Mouse (Mus musculus) B cell, adult 2 months (primary cell): Measurements from ENCODE around the gene Olfr239.
"Not testable (repeated sequence)": the region's sequence is repeated elsewhere in the genome, so short reads cannot be mapped to it uniquely, and the experiment has no call there.

Source experiments
- DNase-seq, 2 experiments: peaks; one replicate each; pipeline ENCODE4 v3.0.0; 2022

The Olfr239 gene

DNA sequence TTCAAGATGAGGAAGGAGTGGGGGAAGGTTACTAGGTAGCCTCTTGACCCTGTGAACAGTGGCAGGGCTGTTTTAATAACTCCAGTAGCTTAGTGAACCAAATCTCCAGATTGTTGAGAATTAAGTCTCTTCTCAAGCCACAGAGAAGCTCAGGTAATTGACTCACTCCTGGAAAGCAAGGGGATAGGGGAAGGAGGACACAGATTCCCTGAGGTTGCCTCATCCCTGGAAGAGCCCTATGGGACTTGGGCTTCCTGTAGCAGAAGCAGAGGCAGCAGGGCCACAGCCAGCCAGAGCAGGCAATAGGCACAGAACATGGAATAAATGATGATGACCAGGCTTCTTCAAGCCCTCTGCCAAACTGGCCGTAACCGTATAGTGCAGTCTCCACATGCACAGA is at the start of gene Olfr239:
Gene Olfr239 (plus strand): TSS at position 301 of the 400 bp plus-strand sequence.
- DNase-seq, result not testable (repeated sequence)

DNA sequence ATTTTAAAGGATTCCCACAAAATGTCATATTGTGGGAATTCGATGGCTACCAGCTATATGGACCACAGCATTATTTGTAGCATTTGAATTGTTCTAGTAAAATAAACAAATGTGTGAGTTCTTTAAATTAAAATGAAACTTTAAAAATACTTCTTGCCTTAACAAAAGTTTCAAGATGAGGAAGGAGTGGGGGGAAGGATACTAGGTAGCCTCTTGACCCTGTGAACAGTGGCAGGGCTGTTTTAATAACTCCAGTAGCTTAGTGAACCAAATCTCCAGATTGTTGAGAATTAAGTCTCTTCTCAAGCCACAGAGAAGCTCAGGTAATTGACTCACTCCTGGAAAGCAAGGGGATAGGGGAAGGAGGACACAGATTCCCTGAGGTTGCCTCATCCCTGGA is 23.0 kb upstream of the Olfr239 start, which contains the start of gene Olfr55:
Gene Olfr55 (plus strand): TSS at position 301 of the 400 bp plus-strand sequence.
- not testable (repeated sequence) for DNase-seq

DNA sequence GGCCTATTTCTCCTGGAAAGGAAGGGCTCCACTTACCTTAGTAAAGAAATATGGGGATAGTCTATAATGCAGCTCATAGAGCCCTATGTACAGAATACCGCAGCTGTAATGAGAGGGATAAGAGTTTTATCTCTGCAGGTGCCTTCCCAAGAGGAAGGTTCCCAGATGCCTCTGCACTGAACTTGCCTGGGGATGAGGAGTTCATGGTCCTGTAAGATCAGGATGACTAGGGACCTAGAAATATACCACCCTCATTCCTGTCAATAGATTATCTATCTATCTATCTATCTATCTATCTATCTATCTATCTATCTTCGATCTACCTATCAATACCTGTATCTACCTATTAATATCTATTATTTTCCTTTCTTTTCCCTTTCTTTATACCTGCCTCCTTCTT is 30.5 kb downstream of the Olfr239 start, which contains the start of gene Olfr1564:
Gene Olfr1564 (minus strand): TSS at position 101 of the 400 bp plus-strand sequence.
- DNase-seq, result no peak

DNA sequence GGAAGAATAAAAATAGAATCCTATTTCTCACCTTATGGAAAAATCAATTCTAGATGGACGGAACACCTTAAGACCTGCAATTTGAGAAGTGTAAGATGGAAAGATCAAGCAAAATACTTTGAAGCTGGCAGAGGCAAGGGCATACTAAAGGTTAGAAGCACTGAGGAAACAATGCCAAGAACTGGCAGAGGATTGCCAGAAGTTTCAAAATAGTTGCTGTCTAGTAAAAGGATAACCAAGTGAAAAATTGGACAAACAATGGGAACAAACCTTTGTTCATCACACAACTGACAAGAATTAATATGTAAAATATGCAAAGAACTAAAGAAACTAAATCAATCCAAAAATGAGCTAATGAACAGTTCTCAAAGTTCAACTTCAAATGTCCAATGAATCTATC is 45.5 kb downstream of the Olfr239 start:
- DNase-seq, result not testable (repeated sequence)
